Mouse (Mus musculus) mouse trophoblast stem cell (cell line): ENCODE measurements around the gene Vamp3.

Experiments used
- in situ Hi-C, 2 experiments: fragments of 300-500 bp; cut with MseI, MboI; formaldehyde crosslinking; loops; 2 replicates in 1 of 2; 3 replicates in 1 of 2; pipeline ENCODE4 v1.15.1; 2025

The Vamp3 gene

DNA sequence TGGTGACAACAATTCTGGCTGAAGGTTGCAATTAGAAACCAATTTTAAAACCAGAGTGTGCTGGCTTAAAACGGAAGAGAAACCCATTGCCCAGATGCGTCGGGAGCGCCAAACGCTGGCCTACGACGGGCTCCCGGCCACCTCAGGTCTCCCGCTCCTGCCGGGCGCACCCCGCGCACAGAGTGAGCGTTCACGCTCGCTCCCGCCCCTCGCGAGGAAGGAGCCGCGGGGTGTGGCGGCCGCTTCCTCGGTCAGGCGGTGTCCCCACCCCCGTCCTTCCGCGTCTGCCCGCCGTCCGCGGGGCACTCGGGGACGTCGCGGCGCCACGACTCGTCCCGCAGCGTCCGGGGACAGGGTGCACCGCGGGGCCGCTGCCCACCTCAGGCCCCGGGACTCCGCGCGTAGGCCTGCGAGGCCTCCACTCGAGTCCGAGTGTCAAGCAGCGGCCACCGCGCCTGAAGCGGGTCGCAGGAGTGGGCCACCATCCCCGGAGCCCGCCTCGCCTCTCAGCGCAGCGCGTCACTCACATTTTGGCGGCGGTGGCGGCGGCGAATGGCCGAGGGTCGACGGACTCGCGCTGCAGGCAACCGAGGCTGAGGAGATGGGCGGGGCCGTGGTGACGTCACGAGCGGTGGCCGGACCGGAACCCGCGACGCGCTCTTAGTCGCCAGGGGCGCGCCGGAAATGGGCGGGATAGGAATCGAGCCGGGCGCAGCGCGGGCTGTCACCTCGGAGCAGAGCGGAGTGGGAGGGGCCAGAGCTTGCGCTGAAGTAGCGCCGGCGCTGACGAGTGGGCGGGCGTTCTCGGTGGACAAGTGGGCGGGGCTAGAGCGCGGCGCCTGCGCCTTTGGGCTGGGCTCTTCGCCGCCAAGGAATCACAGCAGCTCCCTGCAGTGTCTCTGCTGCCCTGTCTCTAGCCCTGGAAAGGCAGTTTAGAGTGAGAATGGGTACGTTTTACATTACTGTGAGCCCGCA is at the start of gene Vamp3:
Gene Vamp3 (minus strand): TSS at position 617 of the 975 bp plus-strand sequence.
- in situ Hi-C loops, result no loop called here

DNA sequence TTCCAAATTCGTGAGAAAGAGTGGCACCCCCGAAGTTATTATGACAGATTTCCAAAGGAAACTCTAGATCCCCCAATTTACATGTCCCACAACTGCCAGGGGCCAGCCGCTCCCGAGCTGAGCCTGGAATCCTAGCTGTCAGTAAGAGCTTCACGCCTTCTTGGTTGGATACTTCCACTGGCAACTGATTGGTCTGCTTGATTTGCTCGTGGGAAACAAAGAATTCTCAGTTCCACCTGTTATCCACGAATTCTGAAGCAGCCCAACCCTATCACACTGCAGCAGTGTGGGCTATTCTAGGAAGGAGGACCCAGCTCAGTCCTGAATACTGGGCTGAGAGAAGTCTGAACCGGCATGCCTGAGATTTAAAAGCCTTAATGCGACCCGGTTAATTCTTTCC is 48.7 kb upstream of the Vamp3 start:
- in situ Hi-C loops, result no loop called here

DNA sequence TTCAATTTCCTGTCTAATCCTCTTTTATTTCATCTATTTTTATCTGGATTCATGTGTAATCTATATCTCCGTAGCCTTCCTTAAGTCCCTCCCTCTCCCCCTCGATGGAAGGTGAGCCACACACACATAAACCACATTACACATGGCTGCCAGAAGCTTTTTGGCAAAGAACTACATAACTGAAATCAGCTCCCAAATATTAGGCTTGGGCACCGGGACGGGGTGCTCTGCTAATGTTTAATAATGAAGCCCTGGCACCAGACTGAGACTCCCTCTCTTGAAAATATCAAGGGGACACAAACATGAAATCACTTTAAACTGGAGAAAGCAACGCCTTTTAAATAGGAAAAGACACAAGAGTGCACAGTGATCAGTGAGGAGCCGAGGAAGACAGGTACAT is 48.1 kb upstream of the Vamp3 start:
- in situ Hi-C loops, result no loop called here

DNA sequence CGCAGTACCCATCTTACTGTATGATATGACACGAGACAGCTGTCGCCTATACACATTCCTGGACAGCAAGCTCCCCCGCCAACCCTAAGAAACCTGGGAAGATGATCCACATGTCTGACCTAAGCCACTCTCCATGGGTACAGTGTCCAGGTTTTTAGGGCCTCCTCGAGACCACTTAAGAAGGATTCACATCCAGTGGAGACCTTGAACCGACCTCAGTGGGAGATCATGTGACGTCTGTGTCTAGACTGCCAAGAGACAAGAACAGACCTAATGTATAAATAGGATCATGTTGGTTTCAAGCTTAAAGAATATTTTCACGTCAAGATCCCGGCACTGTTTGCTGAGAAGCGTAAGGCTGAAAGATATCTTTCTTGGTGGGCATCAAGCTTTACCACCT is 46.4 kb upstream of the Vamp3 start:
- in situ Hi-C loops, result no loop called here

DNA sequence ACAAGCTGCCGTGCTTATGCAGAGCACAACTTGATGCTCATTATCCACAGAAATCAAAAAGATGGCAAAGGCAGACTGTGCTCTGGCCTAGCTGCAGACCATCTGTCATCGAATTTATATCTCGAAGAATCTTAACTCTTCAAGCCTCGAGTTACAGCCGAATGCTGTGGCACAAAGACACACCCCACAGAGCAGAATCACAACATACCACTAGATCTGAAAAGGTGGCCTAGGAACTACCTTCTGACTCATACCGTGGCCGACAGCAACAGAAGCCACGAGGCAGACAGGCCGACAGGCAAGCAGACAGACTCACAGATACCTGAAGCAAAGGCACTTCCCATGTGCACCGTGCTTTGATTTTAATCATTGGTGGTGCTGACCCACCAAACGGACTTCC is 45.9 kb upstream of the Vamp3 start:
- in situ Hi-C loops, result no loop called here

DNA sequence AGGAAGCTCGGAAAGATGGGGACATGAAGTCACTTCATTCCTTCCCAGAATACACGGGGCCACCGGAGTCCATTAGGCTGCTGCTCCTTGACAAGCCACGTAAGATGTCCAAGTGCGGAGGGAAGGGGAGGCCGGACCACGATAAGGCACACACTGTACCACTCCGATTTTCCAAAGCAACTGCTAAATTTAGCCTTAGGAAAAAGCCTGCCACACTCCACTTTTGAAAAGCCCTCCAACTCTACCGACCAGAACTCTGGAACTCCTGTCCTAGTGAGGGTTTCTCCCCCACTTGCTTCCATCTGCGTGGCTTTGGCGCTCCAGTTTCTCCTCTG is 39.3 kb upstream of the Vamp3 start:
- in situ Hi-C loops, result no loop called here

DNA sequence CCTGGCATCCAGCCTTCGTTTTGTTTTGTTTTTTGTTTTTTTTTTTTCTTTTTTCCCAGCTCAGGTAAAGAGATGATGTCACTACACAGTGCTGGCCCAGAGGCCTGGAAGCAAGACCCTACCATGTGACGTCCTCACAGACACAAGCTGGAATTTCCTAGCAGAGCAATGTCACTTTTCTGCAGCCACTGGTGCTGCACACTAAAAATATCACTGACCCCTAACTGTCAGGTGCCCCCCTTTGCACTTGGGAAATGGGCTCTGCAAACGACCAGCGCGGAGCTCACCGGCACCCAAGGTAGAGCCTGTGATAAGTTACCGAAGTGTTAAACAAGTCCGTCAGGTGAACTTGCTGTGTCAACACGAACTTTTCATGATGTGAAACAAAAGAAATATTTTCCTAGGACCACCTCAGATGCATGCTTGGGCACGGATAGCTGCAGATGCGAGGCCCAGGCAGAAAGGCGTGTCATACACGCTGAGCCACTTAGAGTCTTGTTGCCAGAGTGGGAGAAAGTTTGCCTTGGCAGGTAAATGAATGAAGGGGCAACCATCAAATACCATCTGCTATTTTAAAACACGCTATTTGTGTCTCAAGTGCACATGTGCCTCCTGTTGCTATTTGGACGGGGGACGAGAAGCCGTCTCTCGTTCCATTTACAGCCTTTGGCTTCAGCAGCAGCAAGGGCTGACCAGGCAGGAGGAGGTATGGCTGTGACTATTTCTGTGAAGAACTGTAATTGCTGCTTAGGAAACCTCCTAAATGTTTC is 38.8 kb upstream of the Vamp3 start:
- in situ Hi-C loops, result no loop called here

DNA sequence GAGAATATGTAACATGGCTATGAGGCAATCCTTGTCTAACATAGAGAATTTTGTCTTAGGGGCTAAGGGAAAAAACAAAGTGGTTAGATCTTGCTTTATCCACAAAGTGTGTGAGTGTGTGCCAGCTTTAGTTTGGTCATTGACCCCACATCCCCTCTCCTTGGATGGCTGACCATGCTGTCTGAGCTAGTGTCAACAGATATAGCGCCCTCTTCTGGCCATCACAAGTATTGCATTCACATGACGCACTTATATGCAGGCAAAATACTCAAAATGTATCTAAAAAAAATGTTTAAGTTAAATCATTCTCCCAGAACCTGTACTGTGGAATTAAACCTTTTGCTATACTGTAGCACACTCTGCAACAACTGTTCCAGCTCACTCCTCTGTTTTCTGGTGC is 37.4 kb upstream of the Vamp3 start:
- in situ Hi-C loops, result no loop called here

DNA sequence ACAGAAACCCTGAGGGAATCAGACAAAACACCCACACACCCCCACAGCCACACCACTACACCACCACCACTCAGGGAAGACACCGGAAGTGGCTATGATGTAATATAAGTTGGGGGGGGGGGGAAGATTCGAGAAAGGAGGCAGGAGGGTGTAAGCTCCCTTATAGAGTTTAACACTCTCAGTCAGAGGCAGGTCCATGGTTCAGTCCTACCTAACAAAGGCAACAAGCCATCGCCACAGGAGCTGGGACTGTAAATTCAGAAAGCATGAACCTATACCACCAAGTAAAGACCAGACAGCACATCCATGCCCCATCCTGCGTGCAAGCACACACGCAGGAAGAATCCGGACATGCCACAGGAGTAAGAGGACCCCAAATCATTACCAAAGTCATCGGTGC is 31.5 kb upstream of the Vamp3 start, which contains the start of gene Gm13090:
Gene Gm13090 (plus strand): TSS at position 301 of the 400 bp plus-strand sequence.
- in situ Hi-C loops, result no loop called here

DNA sequence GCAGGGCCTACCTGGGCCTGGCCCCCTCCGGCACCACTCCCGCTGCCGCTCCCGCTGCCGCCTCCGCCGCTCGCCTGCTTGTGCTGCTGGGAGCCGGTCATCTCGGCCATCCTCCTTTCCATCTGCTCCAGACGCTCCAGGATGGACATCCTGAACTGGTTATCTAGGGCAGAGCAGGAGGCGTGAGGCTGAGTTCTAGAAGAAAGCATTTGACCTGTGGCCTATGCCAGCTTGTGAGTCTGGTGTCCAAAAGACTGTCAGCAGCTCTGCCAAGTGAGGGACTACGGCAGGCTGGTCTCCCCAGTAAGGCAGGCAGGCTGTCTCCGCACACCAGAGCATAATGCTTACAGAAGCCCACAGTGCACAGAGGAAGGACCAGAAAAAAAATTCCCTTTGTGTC is 31.1 kb upstream of the Vamp3 start:
- in situ Hi-C loops, result no loop called here

DNA sequence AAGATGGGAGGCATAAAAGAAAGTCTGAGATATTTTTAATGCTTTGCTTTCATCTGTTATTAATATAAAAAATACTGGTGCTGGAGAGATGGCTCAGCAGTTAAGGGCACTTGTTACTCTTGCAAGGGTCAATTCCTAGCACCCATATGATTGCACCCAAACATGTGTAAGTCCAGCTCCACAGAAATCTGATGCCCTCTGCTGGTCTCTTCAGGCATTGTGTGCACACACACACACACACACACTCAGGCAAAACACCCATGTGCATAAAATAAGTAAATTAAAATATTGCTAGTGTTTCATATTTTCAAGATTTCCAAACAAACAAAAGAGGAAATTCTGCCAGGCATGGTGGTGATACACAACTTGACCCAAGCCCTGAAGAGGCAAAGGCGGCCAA is 29.6 kb upstream of the Vamp3 start:
- in situ Hi-C loops, result no loop called here

DNA sequence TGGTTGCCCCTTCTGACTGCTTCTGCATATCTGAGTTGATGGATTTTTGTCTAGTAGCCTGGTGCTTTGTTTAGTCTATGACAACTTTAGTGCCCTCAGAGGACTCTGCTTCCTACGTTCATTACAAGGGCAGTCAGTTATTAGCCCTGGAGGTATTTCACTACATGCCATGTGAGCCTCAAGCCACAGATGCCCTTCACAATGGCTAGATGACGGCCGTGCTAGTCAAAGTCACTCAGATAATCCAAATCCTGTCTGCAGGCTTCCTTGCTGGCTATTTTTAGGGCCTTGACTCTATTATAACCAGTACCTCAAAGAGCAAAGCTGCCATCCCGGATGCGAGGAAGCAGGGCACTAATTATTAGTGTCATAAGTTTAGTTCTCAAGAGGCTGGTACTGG is 25.3 kb upstream of the Vamp3 start:
- in situ Hi-C loops, result no loop called here

DNA sequence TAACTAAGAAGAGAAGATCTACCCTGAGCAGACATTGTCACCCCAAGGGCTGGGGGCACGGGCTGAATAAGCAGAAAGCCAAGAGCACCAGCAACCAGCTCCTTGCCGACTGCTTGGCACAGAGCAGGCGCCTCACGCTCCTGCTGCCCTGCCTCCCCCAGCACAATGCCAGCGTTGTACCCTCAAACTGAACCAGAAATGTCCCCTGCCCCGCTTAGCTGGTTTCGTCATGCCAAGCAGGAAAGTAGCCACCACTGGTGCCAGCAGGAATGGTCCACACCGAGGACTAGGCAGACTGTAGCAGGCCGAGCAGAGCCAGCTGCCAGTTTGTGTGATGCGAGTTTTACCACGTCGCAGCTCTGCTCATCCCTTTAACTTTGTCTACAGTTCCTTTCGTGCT is 24.2 kb upstream of the Vamp3 start:
- in situ Hi-C loops, result no loop called here

DNA sequence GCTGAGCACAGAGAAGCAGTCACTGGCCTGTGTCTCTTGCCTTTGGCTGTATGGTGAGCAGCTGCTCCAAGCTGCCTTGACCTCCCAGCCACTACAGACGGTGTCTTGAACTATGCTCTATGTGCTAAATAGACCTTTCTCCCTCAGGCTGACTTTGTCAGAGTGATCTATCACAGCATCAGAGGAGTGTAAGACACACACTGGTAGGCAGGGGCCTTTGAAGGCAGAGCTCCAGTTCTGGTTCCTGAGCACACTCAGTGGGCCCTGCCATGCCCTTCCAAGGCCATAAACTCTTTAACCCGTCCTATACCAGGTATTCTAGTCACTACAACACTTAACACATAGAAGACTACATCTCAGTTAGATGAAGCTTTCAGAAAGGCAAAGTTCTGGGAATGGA is 23.6 kb upstream of the Vamp3 start:
- in situ Hi-C loops, result no loop called here

DNA sequence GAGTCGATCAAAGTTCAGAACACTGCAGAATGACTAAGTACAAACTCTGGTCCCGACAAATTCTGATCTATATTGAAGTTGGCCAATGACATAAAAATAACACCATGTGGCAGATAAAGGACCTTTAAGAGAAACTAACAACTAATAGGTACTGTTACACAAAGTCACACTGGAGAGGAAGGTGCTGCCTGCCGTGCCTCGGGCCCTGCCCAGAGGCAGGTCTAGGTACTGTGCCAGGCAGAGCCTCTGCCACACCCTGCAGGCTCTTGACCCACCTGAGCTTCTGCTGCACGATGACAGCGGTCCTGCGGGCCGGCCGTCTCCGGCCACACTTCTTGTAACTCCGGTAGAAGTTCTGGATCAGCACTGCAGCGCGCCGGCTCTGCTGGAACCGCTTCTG is 17.1 kb upstream of the Vamp3 start:
- in situ Hi-C loops, result loop anchor here (5.0 kb wide), 2 partner anchors 62 to 67 kb away; no protein-coding TSS in a partner anchor

DNA sequence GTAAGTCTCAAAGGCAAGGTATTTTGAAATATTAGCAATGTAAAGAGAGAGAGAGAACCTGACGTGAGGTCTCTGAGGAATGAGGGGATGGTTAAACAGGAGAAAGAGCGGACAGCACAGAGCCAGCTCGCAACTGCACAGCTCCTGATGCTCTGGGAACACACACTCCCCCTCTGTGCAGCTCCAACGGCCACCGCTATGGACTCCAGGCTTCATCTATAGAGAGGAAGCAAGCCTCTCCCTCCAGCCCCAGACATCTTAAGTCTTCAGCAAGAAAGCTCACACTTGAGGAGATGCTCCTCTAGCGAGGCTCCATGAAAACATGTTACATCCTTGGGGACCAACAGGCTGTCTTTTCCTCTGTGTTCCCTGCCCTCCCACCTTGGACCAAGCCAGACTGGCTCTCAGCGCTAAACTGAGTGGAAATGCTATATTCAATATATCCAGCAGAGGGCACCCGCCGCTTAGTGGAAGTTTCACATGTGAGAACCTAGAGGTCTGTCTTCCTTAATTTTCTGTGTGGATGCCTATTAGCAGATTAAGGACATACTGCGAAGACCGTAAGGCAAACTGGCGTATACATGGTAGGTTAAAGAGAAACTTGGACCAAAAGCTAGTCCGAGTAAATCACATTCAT is 15.5 kb upstream of the Vamp3 start:
- in situ Hi-C loops, result loop anchor here in 1 of 2 experiments (5.0 kb wide), 1 partner anchor 64 kb away; no protein-coding TSS in a partner anchor

DNA sequence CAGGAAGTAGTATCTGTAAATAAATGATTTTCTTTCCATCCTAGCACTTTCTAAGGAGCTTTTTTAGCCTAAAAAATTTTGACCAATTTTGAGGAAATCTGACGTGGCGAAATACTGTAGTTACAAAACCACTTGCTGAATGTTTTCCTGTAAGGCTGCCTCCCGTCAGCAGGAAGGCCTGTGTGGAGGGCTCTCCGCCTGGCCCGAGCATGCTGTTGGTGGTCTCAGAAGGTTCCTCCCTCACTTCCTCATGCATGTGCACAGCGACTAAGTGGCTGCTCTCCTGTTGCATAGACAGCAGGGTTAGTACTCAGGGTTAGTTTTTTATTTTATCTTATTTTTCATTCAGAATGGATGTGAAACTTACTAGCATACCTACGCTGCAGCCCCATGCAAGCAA is 13.2 kb upstream of the Vamp3 start:
- in situ Hi-C loops, result loop anchor here in 1 of 2 experiments (5.0 kb wide), 1 partner anchor 66 kb away; no protein-coding TSS in a partner anchor

DNA sequence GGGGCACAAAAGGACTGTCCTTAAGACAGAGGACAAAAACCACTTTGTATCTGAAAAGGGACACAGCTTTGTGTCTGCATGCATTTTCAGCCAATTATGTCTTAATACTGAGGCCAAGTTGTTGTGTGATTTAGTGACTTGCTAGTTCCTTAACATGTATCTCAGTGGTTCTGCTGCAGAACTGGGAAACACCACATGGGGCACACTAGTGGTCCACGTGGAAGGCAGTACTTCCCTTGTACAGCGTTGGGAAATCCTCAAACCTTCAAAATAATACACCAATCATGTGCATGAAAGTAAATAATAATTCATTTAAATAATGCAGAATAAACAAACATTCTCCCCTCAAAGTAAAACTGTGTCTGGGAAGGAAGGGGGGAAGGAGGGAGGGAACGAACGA is 11.0 kb upstream of the Vamp3 start:
- in situ Hi-C loops, result no loop called here

DNA sequence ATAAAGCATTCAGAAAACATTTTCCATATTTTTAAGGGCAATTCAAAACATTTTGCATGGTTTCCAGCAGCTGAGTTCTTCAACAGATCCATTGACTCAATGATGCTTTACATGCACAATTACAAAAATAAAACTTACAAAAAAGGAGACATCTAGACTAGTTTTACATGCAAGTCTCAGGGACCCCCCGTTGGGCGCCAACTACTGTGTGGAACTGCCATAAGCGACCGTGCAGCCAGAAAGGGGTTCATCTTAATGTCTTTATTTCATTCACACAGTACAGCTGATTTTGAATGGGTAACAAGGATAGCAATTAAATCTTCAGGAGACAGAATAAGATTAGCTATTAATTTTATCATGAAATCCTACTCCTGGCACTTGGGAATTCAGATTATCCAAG is 1.8 kb upstream of the Vamp3 start:
- in situ Hi-C loops, result no loop called here

DNA sequence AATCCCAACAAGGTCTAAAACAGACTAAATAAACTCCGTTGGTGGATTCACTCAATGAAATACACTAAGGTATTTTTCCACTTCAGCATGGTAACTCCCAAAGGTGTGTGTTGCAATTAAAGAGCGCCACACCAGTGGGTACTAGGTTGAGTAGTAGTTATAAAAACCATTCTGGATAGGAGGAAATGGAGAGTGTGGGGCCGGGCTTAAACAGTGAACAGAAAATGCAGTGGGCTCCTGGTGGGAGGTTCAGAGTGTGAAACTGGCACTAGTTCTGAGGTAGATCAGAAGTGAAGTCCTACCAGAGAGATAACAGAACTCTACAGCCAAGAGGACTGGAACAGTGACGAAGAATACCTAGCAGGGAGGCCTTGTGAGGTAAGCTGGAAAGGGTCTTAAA is 871 bp upstream of the Vamp3 start:
- in situ Hi-C loops, result no loop called here

DNA sequence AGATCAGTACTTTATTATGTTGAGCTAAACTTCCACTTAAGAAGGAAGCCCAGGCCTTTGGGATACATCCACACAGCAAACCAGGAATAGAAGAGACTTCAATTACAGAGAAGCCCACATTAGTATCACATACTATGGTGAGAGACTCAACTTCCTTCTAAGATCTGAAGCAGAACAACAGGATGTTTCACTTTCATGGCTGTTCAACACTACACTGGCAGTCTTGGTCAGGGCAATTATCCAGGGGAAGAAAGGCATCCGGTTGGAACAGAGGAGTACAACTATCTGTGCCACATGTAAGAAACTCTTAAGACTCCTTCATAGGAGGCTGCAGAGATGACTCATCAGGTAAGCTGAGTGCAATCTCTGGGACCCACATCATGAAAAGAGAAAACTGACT is 6.6 kb downstream of the Vamp3 start:
- in situ Hi-C loops, result no loop called here

DNA sequence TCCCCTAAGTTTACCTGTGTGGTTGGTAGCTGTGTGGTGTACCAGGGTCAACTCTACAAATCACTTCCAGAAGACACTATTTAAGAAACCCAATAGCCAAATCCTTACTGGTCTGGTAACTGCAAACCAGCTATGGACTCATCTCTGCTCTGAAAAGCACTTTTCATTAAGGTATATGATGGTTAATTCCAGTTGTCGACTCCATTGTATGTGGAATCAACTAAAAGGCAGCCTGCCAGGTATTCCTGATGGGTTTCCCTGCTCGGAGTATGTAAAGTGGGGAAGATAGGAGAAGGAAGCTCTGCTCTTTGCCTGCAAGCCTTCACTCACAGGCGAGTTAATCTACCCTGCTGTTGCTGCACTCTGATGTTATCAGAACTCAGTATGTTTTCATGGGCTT is 11.2 kb downstream of the Vamp3 start:
- in situ Hi-C loops, result no loop called here
